ENCODE assay signal across 9 mouse cellular contexts in genomic region chr2:25194486-25195171, GRCm38 (mm10). TPM values are rescaled to one million over a fixed set of nuclear protein-coding genes. Genes with fewer than 3 reads are reported as not detected.
A peak's percentile ranks its signal among the peaks of the same experiment; 100 is the strongest.
DNase-seq lines count a peak whose midpoint lies in the region; ATAC-seq and TF ChIP-seq lines count a peak whose summit lies in the region.
"Had no signal": no experiment of that assay in that cellular context is flagged by ENCODE, and none has a peak within 500 bp of the region (broad histone marks: within the 10 kb centered on the region; RNA-seq: fewer than 3 reads in every experiment).

No protein-coding gene starts in this region.

- H3K27me3 ChIP-seq in heart, adult 2 months (ENCODE audit: control insufficient read depth, insufficient read depth, low read length): no peaks in the 10 kb centered on the region
- H3K27me3 ChIP-seq in spleen, adult 2 months (ENCODE audit: control insufficient read depth, insufficient read depth, low read length): no peaks in the 10 kb centered on the region
- peaks cover 6% of the 10 kb centered on the region; the same call in 1 of the 2 replicates for H3K27me3 ChIP-seq in forebrain, postnatal 0 days (ENCODE audit: insufficient read depth, low read length)
- H3K27me3 ChIP-seq: Patski had no signal

- peak overlapping the region; percentile 52 for H3K4me3 ChIP-seq in heart, adult 2 months
- H3K4me3 ChIP-seq in bone marrow, adult 2 months (replicated peaks; ENCODE audit: control insufficient read depth, low read depth, low read length): peak overlapping the region; percentile 86
- H3K4me3 ChIP-seq in spleen, adult 2 months (ENCODE audit: extremely low read depth, insufficient read depth, insufficient read length): peak overlapping the region; percentile 78
- H3K4me3 ChIP-seq in forebrain, postnatal 0 days (ENCODE audit: low read depth, low read length): no peak overlapping the region

- TF ChIP-seq POLR2A in heart, adult 2 months (IDR thresholded peaks at IDR 0.05; ENCODE audit: insufficient read depth, low read depth, low read length): no peak
- TF ChIP-seq POLR2A in bone marrow, adult 2 months (IDR thresholded peaks at IDR 0.05; ENCODE audit: borderline replicate concordance, control insufficient read depth, low read depth, low read length): no peak
- no peak for TF ChIP-seq POLR2A in spleen, adult 2 months (IDR thresholded peaks at IDR 0.05; ENCODE audit: low read depth, low read length)

- H3K4me2 ChIP-seq in forebrain, postnatal 0 days (ENCODE audit: low read depth): no peak overlapping the region

- TF ChIP-seq CTCF in heart, adult 2 months (IDR thresholded peaks at IDR 0.05): no peak
- TF ChIP-seq CTCF in bone marrow, adult 2 months (IDR thresholded peaks at IDR 0.05; ENCODE audit: control insufficient read depth, insufficient read depth, low read length): no peak
- TF ChIP-seq CTCF in spleen, adult 2 months (IDR thresholded peaks at IDR 0.05; ENCODE audit: extremely low read depth, insufficient read depth, insufficient read length, insufficient replicate concordance): no peak
- TF ChIP-seq CTCF in forebrain, postnatal 0 days (IDR thresholded peaks at IDR 0.05; ENCODE audit: low read depth): no peak

- TF ChIP-seq EP300 in heart, adult 2 months (IDR thresholded peaks at IDR 0.05; ENCODE audit: insufficient read depth, low read depth, low read length): no peak

- no peaks in the 10 kb centered on the region for H3K36me3 ChIP-seq in heart, adult 2 months (ENCODE audit: control insufficient read depth, insufficient read depth, low read length)
- peaks cover 6% of the 10 kb centered on the region; the same call in 1 of the 2 replicates for H3K36me3 ChIP-seq in spleen, adult 2 months (ENCODE audit: control insufficient read depth, insufficient read depth, low read length)
- H3K36me3 ChIP-seq in forebrain, postnatal 0 days (ENCODE audit: insufficient read depth): peaks cover 18% of the 10 kb centered on the region

- H3K9ac ChIP-seq in heart, adult 2 months (ENCODE audit: low read depth, low read length): peak overlapping the region; percentile 51
- H3K9ac ChIP-seq in forebrain, postnatal 0 days: no peak overlapping the region

- H3K4me1 ChIP-seq in heart, adult 2 months (ENCODE audit: control insufficient read depth, insufficient read depth, low read length): peaks cover 20% of the 10 kb centered on the region
- peaks cover 14% of the 10 kb centered on the region for H3K4me1 ChIP-seq in bone marrow, adult 2 months (ENCODE audit: control insufficient read depth, insufficient read depth, low read length)
- H3K4me1 ChIP-seq in spleen, adult 2 months (ENCODE audit: control insufficient read depth, insufficient read depth, insufficient read length): peaks cover 21% of the 10 kb centered on the region; the same call in 1 of the 2 replicates
- no peaks in the 10 kb centered on the region for H3K4me1 ChIP-seq in forebrain, postnatal 0 days (ENCODE audit: insufficient read depth)

- peak overlapping the region; percentile 95 for H3K27ac ChIP-seq in heart, adult 2 months
- peak overlapping the region; percentile 93 for H3K27ac ChIP-seq in bone marrow, adult 2 months (ENCODE audit: control insufficient read depth, insufficient read depth, low read depth, low read length, poor library complexity)
- peak overlapping the region; percentile 98 for H3K27ac ChIP-seq in spleen, adult 2 months (ENCODE audit: insufficient read depth, low read length)
- H3K27ac ChIP-seq in forebrain, postnatal 0 days (ENCODE audit: low read depth, low read length): no peak overlapping the region

- no peak for ATAC-seq in forebrain, postnatal 0 days

- H3K9me3 ChIP-seq in forebrain, postnatal 0 days (ENCODE audit: low read length): no peaks in the 10 kb centered on the region

- H3K79me2 ChIP-seq in heart, adult 2 months (replicated peaks; ENCODE audit: control insufficient read depth, insufficient read depth, low read length): no peaks in the 10 kb centered on the region

- intact Hi-C loops in heart, adult 2 months (cut with DNase I): loop anchor here (2.0 kb wide), 1 partner anchor 72 kb away; no protein-coding TSS in a partner anchor
- intact Hi-C loops in heart, postnatal 25 days (cut with DNase I): loop anchor here (5.0 kb wide), 1 partner anchor 133 kb away; no protein-coding TSS in a partner anchor

- 61% methylated on average over 17 of the region's 17 CpGs for WGBS in heart, adult 2 months
- 9% methylated on average over 17 of the region's 17 CpGs for WGBS in bone marrow, adult 2 months
- WGBS in spleen, adult 2 months: 12% methylated on average over 17 of the region's 17 CpGs
- 84% methylated on average over 17 of the region's 17 CpGs for WGBS in forebrain, postnatal 0 days

- peak in 1 of 2 experiments; percentile 50 for DNase-seq in heart, adult 2 months
- no peak for DNase-seq in heart, postnatal 25 days (ENCODE audit: low spot score)
- DNase-seq in kidney, postnatal 10 days: peak; percentile 36
- DNase-seq in spleen, adult 2 months (ENCODE audit: low read depth in 1 of 2, low spot score in 2 of 2): peak in 1 of 2 experiments; percentile 54
- no peak for DNase-seq in Muller cell, postnatal 12 days (ENCODE audit: inconsistent ontology term)
- DNase-seq in cerebellum, postnatal 25 days: no peak
- no peak for DNase-seq in forebrain, postnatal 0 days

RNA-seq across cellular contexts. Expression of gene Tor4a, which starts 2.1 kb away (rescaled TPM):
- total RNA-seq in heart, adult 2 months (2021): 1 to 10 TPM; 4.3 to 4.9 TPM
- 6.8 and 9.4 TPM in 2 replicates for polyA plus RNA-seq in heart, adult 2 months (2012; rRNA removed)
- 1 to 10 TPM; 4.1 to 4.2 TPM for total RNA-seq in heart, postnatal 25 days (2021)
- polyA plus RNA-seq in bone marrow, adult 2 months (2011; ENCODE audit: insufficient read depth, insufficient read length, low replicate concordance, missing spikeins): 3.9 and 8.9 TPM in 2 replicates
- 77.5 and 104 TPM in 2 replicates for polyA plus RNA-seq in spleen, adult 2 months (2012; rRNA removed)
- total RNA-seq in forebrain, postnatal 0 days (2014; rRNA removed): 1.7 and 3.3 TPM in 2 replicates
- polyA plus RNA-seq in forebrain, postnatal 0 days (2015; fragmentation: Nextera tagmentation; extraction: Ambion mirVana): 0.92 and 1.2 TPM in 2 replicates

RNA-seq across cellular contexts. Expression of gene Nrarp, which starts 14.1 kb away (rescaled TPM):
- 1 to 10 TPM; 6.2 to 7.4 TPM for total RNA-seq in heart, adult 2 months (2021)
- 10.2 and 11.2 TPM in 2 replicates for polyA plus RNA-seq in heart, adult 2 months (2012; rRNA removed)
- total RNA-seq in heart, postnatal 25 days (2021): 10 to 100 TPM in 1 of 2 experiments, 1 to 10 TPM in 1; 7.2 to 11.5 TPM
- polyA plus RNA-seq in bone marrow, adult 2 months (2011; ENCODE audit: insufficient read depth, insufficient read length, low replicate concordance, missing spikeins): 1.7 and 2.6 TPM in 2 replicates
- 8.0 and 13.8 TPM in 2 replicates for polyA plus RNA-seq in spleen, adult 2 months (2012; rRNA removed)
- 38.2 and 40.0 TPM in 2 replicates for total RNA-seq in forebrain, postnatal 0 days (2014; rRNA removed)
- 17.0 and 17.8 TPM in 2 replicates for polyA plus RNA-seq in forebrain, postnatal 0 days (2015; fragmentation: Nextera tagmentation; extraction: Ambion mirVana)

RNA-seq across cellular contexts. Expression of gene Nelfb, which starts 16.7 kb away (rescaled TPM):
- total RNA-seq in heart, adult 2 months (2021): 10 to 100 TPM; 37.4 TPM
- polyA plus RNA-seq in heart, adult 2 months (2012; rRNA removed): 47.0 and 86.7 TPM in 2 replicates
- total RNA-seq in heart, postnatal 25 days (2021): 10 to 100 TPM; 36.1 to 40.6 TPM
- 26.7 and 38.0 TPM in 2 replicates for polyA plus RNA-seq in bone marrow, adult 2 months (2011; ENCODE audit: insufficient read depth, insufficient read length, low replicate concordance, missing spikeins)
- polyA plus RNA-seq in spleen, adult 2 months (2012; rRNA removed): 61.6 and 68.1 TPM in 2 replicates
- total RNA-seq in forebrain, postnatal 0 days (2014; rRNA removed): 94.6 and 115 TPM in 2 replicates
- polyA plus RNA-seq in forebrain, postnatal 0 days (2015; fragmentation: Nextera tagmentation; extraction: Ambion mirVana): 57.1 and 76.1 TPM in 2 replicates

RNA-seq across cellular contexts. Expression of gene Stpg3, which starts 19.8 kb away (rescaled TPM):
- not detected for total RNA-seq in heart, adult 2 months (2021)
- polyA plus RNA-seq in heart, adult 2 months (2012; rRNA removed): 0.20 TPM in 1 of 2 replicates, not detected in the other
- not detected for total RNA-seq in heart, postnatal 25 days (2021)
- polyA plus RNA-seq in bone marrow, adult 2 months (2011; ENCODE audit: insufficient read depth, insufficient read length, low replicate concordance, missing spikeins): not detected in 2 replicates
- polyA plus RNA-seq in spleen, adult 2 months (2012; rRNA removed): 0.05 TPM in 1 of 2 replicates, not detected in the other
- total RNA-seq in forebrain, postnatal 0 days (2014; rRNA removed): not detected in 2 replicates
- polyA plus RNA-seq in forebrain, postnatal 0 days (2015; fragmentation: Nextera tagmentation; extraction: Ambion mirVana): not detected in 2 replicates

RNA-seq across cellular contexts. Expression of gene Fam166a, which starts 23.9 kb away (rescaled TPM):
- total RNA-seq in heart, adult 2 months (2021): not detected
- 0.21 TPM in 1 of 2 replicates, not detected in the other for polyA plus RNA-seq in heart, adult 2 months (2012; rRNA removed)
- not detected for total RNA-seq in heart, postnatal 25 days (2021)
- not detected in 2 replicates for polyA plus RNA-seq in bone marrow, adult 2 months (2011; ENCODE audit: insufficient read depth, insufficient read length, low replicate concordance, missing spikeins)
- polyA plus RNA-seq in spleen, adult 2 months (2012; rRNA removed): 0.11 and 0.16 TPM in 2 replicates
- not detected in 2 replicates for total RNA-seq in forebrain, postnatal 0 days (2014; rRNA removed)
- polyA plus RNA-seq in forebrain, postnatal 0 days (2015; fragmentation: Nextera tagmentation; extraction: Ambion mirVana): 0.94 TPM in 1 of 2 replicates, not detected in the other
